In the genomic region with DNA sequence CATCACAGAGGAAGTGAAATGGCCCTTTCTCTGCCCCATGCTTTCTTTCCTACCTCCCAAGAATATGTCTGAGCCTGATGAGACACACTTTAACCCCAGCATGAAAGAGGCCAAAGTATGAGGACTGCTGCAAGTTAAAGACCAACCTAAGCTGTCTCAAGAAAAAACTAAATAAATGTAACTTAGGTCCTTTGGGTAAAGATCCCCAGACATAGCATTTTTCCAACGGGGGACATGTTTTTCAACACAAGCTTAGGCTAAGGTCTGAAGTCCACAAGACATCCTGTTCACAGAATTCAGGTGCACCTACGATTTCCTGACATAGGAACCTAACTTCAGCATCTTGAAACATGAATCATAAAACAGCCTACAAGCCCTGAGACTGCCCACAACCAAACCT, we compare ENCODE assay signal across 11 mouse cellular contexts.
"Had no signal": no experiment of that assay in that cellular context is flagged by ENCODE, and none has a peak within 500 bp of the region (broad histone marks: within the 10 kb centered on the region; RNA-seq: fewer than 3 reads in every experiment).

No protein-coding gene starts in this region.

- DNase-seq: layer of hippocampus, postnatal 36 days; lung, adult 18-20 months; lung, postnatal 10 days; lung, postnatal 36 days; midbrain, embryonic 14.5 days; thymus, postnatal 25 days had no signal

- H3K27me3 ChIP-seq: intestine, embryonic 15.5 days; lung, embryonic 15.5 days had no signal

- H3K9me3 ChIP-seq: intestine, embryonic 15.5 days; lung, embryonic 15.5 days had no signal

- ATAC-seq: intestine, embryonic 15.5 days had no signal

- H3K4me3 ChIP-seq: intestine, embryonic 15.5 days; left cerebral cortex, adult 2 months; lung, embryonic 15.5 days had no signal

- H3K27ac ChIP-seq: intestine, embryonic 15.5 days; left cerebral cortex, adult 2 months; liver, embryonic 14.5 days; lung, embryonic 15.5 days had no signal

- H3K4me2 ChIP-seq: intestine, embryonic 15.5 days; lung, embryonic 15.5 days; midbrain, embryonic 11.5 days had no signal

- H3K9ac ChIP-seq: intestine, embryonic 15.5 days; liver, embryonic 14.5 days; lung, embryonic 15.5 days had no signal
